ENCODE assay signal across 22 mouse cellular contexts in the genomic region with DNA sequence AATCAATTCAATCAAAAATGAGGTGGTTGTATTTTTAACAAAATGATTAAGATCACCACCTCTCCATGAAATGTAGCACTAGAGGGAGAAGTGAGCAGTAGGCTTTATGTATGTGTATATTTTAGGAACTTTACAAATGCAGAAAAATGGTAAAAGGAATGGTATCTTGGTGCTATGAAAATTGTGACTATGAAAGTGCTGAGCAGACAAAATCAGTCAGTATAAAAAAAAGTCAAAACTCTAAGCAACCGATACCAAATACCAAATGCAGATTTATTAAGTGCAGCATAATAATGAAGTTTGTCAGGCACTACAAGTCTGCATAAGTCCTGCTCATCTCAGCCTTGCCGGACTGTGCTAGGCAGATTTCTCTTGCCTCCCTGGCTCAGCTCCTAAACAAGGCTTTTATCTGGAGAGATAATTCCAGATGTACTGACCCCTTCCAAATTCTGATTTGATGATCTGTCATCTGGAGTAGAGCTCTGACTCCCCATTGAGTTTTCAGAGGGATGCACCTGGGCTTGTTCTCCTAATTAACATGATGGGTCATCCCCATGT.
"Had no signal": no experiment of that assay in that cellular context is flagged by ENCODE, and none has a peak within 500 bp of the region (broad histone marks: within the 10 kb centered on the region; RNA-seq: fewer than 3 reads in every experiment).

No protein-coding gene starts in this region.

- DNase-seq: gastrocnemius, adult 2 months; gastrocnemius, postnatal 10 days; gastrocnemius, postnatal 25 days; heart, adult 18-20 months; heart, postnatal 36 days; kidney, adult 11 months; kidney, adult 2 months; kidney, adult 9 months; kidney, postnatal 36 days; liver had no signal

- H3K36me3 ChIP-seq: heart, embryonic 10.5 days; heart, embryonic 13.5 days; heart, embryonic 15.5 days; hindbrain, embryonic 13.5 days; hindbrain, embryonic 15.5 days; kidney, embryonic 15.5 days; limb, embryonic 10.5 days; limb, embryonic 12.5 days had no signal

- H3K9ac ChIP-seq: heart, embryonic 13.5 days; heart, embryonic 15.5 days; hindbrain, embryonic 13.5 days; hindbrain, embryonic 15.5 days; kidney, embryonic 15.5 days; limb, embryonic 12.5 days had no signal

- H3K4me2 ChIP-seq: heart, embryonic 13.5 days; heart, embryonic 15.5 days; hindbrain, embryonic 13.5 days; hindbrain, embryonic 15.5 days; kidney, embryonic 15.5 days; limb, embryonic 12.5 days had no signal

- H3K4me1 ChIP-seq: heart, embryonic 10.5 days; hindbrain, embryonic 13.5 days; hindbrain, embryonic 15.5 days; kidney, embryonic 15.5 days had no signal

- H3K27me3 ChIP-seq: heart, embryonic 13.5 days; heart, embryonic 15.5 days; hindbrain, embryonic 13.5 days; hindbrain, embryonic 15.5 days; kidney, embryonic 15.5 days; limb, embryonic 12.5 days had no signal

- ATAC-seq: hindbrain, postnatal 0 days; intestine, embryonic 16.5 days had no signal

- H3K9me3 ChIP-seq: heart, embryonic 10.5 days; heart, embryonic 13.5 days; heart, embryonic 15.5 days; hindbrain, embryonic 13.5 days; hindbrain, embryonic 15.5 days; kidney, embryonic 15.5 days; limb, embryonic 10.5 days; limb, embryonic 12.5 days had no signal

- H3K27ac ChIP-seq: gastrocnemius, adult 2 months; heart, embryonic 10.5 days; heart, embryonic 13.5 days; heart, embryonic 15.5 days; hindbrain, embryonic 13.5 days; hindbrain, embryonic 15.5 days; hindbrain, postnatal 0 days; kidney, embryonic 15.5 days; kidney, postnatal 0 days; left cerebral cortex, adult 2 months; limb, embryonic 10.5 days; limb, embryonic 12.5 days had no signal

- H3K4me3 ChIP-seq: gastrocnemius, adult 2 months; heart, embryonic 10.5 days; heart, embryonic 13.5 days; heart, embryonic 15.5 days; hindbrain, embryonic 13.5 days; hindbrain, embryonic 15.5 days; kidney, embryonic 15.5 days; left cerebral cortex, adult 2 months; limb, embryonic 10.5 days; limb, embryonic 12.5 days had no signal
